Mouse (Mus musculus) olfactory bulb, adult 2 months (tissue): ENCODE measurements around the gene Pik3r1.

Experiments
- CTCF ChIP-seq: fragments of 200-500 bp; IDR thresholded peaks from 2 replicates; pipeline ENCODE4 v1.5.1; 2012; ENCODE audit warnings: low read depth, mild to moderate bottlenecking, low read length, moderate library complexity; ENCODE audit not compliant: insufficient read depth
- POLR2A ChIP-seq: fragments of 200-500 bp; IDR thresholded peaks from 2 replicates; pipeline ENCODE4 v1.6.1; 2012; ENCODE audit warnings: mild to moderate bottlenecking, low read depth, low read length, moderate library complexity; ENCODE audit not compliant: insufficient read depth

DNA sequence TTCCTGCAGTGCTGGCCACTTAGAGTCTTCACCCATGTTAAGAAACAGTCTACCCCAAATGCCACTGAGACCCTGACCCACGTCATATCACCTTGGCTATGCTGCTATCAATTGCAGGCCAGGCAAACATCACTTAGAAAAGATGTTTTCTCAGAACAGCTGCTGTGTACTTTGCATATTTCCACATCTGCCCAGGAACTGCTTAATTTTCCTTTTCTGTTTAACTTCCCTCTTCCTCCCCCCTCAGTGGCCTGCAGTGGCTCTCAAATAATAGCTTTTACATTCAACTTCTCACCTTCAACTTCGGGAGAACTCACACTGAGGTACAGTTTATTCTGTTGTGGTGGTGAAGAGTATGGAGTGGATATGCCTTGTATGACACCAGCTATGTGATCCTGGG lies 126.4 kb downstream of the Pik3r1 start:
- no peak for TF ChIP-seq POLR2A
- no peak for TF ChIP-seq CTCF
